Mouse (Mus musculus) lung, adult 2 months (tissue): Measurements from ENCODE around the gene Klf7.

Experiments
- CTCF ChIP-seq: fragments of 200-500 bp; IDR thresholded peaks from 2 replicates; pipeline ENCODE4 v1.5.1; 2011; ENCODE audit warnings: mild to moderate bottlenecking, low read length, control low read depth; ENCODE audit not compliant: insufficient read depth
- POLR2A ChIP-seq: fragments of 200-500 bp; IDR thresholded peaks from 2 replicates; pipeline ENCODE4 v1.6.1; 2011; ENCODE audit warnings: low read depth, mild to moderate bottlenecking, control low read depth, low read length, borderline replicate concordance; ENCODE audit errors: extremely low read depth

DNA sequence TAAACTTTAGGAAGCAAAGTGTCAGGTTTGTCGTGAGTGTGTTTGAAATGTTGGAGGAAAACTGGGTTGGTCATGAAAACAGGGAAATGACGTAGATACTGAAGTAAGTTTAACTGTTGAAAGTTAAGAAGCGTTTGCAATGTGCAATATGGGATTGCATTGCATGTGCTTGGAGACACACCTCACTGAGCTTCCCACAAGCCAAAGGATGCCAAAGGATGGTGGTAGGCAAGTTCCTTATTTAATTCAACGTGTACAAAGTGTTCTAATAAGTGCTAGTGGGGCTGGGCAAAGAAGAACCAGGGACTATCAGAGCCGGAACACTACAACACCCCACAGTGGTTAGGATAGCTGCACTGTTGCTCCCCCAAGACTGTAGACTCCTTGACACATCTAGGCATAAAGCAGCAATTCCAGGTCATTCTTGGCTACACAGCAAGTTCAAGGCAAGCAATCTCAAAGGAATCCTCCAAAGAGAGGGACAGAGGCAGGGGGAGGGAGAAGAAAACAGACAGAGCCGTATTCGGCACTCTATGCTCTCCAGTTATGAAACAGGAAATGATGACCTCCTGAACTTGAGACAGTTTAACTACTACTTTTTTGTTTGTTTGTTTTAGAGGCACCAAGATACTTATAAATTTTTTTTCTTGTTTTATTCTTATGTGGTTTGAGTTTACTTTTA lies 69.9 kb downstream of the Klf7 start:
- TF ChIP-seq CTCF: no peak
- TF ChIP-seq POLR2A: no peak
